Mouse (Mus musculus): Measurements from ENCODE around the gene Cnga3. TPM values are rescaled to one million over a fixed set of nuclear protein-coding genes. Genes with fewer than 3 reads are reported as not detected.

Gene Cnga3
- polyA plus RNA-seq, 1 experiment from 2014 or later: 0.08 TPM

- no peak for DNase-seq (ENCODE audit: low spot score)
- Histone ChIP-seq H3K27me3 (replicated peaks; ENCODE audit: control insufficient read depth, insufficient read depth, low read length) (no peaks in the 10 kb centered on the region), H3K36me3 (ENCODE audit: control insufficient read depth, insufficient read depth, low read length) (no peaks in the 10 kb centered on the region), H3K9me3 (replicated peaks; ENCODE audit: control insufficient read depth, low read length) (0 out of 2 replicates have a peak, but pooled peaks cover 2% of the 10 kb centered on the region), H3K27ac (ENCODE audit: low read depth, low read length) (no peak overlapping the region), H3K4me3 (ENCODE audit: low read depth, low read length) (no peak overlapping the region), H3K4me1 (ENCODE audit: control insufficient read depth, insufficient read depth, low read length) (no peaks in the 10 kb centered on the region), H3K9ac (ENCODE audit: low read length) (no peak overlapping the region), H3K4me2 (ENCODE audit: low read length) (no peak overlapping the region)
- 92% methylated on average over 9 of the region's 9 CpGs for WGBS
- ATAC-seq: no peak
These were observed 1.9 kb upstream of the Cnga3 start for GRCm38 (mm10) chr1:37212375-37212774.

GRCm38 (mm10) chr1:37218386-37218785 lies 4.2 kb downstream of the Cnga3 start:
- H3K4me2 ChIP-seq (ENCODE audit: low read length): no peak overlapping the region
- no peak overlapping the region for H3K4me3 ChIP-seq (ENCODE audit: low read depth, low read length)
- no peaks in the 10 kb centered on the region for H3K27me3 ChIP-seq (replicated peaks; ENCODE audit: control insufficient read depth, insufficient read depth, low read length)
- no peak overlapping the region for H3K27ac ChIP-seq (ENCODE audit: low read depth, low read length)
- no peaks in the 10 kb centered on the region for H3K9me3 ChIP-seq (replicated peaks; ENCODE audit: control insufficient read depth, low read length)
- peaks cover 10% of the 10 kb centered on the region; the same call in 1 of the 2 replicates for H3K4me1 ChIP-seq (ENCODE audit: control insufficient read depth, insufficient read depth, low read length)
- DNase-seq (ENCODE audit: low spot score): peak; percentile 35
- no peaks in the 10 kb centered on the region for H3K36me3 ChIP-seq (ENCODE audit: control insufficient read depth, insufficient read depth, low read length)
- WGBS: 5% methylated on average over 14 of the region's 14 CpGs
- H3K9ac ChIP-seq (ENCODE audit: low read length): no peak overlapping the region
- no peak for ATAC-seq

GRCm38 (mm10) chr1:37219593-37219992 lies 5.4 kb downstream of the Cnga3 start:
- Histone ChIP-seq H3K9ac (ENCODE audit: low read length) (no peak overlapping the region), H3K9me3 (replicated peaks; ENCODE audit: control insufficient read depth, low read length) (no peaks in the 10 kb centered on the region), H3K4me2 (ENCODE audit: low read length) (peak overlapping the region; percentile 19; the same call in 1 of the 2 replicates), H3K36me3 (ENCODE audit: control insufficient read depth, insufficient read depth, low read length) (no peaks in the 10 kb centered on the region), H3K27me3 (replicated peaks; ENCODE audit: control insufficient read depth, insufficient read depth, low read length) (no peaks in the 10 kb centered on the region), H3K4me3 (ENCODE audit: low read depth, low read length) (no peak overlapping the region), H3K27ac (ENCODE audit: low read depth, low read length) (no peak overlapping the region), H3K4me1 (ENCODE audit: control insufficient read depth, insufficient read depth, low read length) (peaks cover 10% of the 10 kb centered on the region; the same call in 1 of the 2 replicates)
- WGBS: 83% methylated on average over 5 of the region's 5 CpGs
- DNase-seq (ENCODE audit: low spot score) (no peak), ATAC-seq (peak; percentile 38)

DNA sequence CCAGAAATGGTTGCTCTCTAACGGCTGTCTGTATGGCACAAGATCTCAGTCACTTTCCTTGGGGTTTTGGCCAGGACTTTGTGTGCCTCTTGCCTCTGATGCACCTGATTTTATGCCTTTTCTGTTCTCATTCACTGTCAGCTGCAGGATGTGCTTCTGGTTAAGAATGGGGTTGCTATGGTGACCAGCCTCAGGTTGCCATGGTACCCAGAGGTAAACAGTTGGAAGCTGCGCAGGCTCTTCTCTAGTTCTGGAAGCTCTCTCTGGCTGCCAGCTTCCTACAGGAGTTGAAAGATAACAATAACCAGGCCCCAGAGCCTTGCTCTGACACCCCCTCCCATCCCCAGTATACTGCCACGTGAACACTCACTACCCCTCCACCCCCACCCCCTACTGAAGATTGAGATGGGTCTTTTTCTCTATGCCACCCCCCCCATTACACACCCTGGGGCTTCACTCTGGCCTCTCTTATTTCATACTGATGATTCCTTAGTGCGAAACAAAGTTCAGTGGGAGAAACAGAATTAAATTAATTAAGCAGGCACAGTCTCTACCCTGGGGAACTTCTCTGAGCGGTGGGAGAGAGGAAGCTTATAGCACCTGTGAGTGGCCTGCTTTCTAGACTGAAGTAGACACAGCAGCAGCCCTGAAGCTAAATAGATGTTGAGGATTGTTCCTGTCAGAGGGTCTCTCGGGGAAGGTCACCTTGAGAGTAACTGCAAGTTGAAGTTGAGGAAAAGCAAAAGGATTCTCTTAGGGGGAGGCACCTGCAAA lies 6.1 kb downstream of the Cnga3 start:
- H3K36me3 ChIP-seq (ENCODE audit: control insufficient read depth, insufficient read depth, low read length): no peaks in the 10 kb centered on the region
- peak overlapping the region; percentile 19; the same call in 1 of the 2 replicates for H3K4me2 ChIP-seq (ENCODE audit: low read length)
- H3K27me3 ChIP-seq (replicated peaks; ENCODE audit: control insufficient read depth, insufficient read depth, low read length): no peaks in the 10 kb centered on the region
- DNase-seq (ENCODE audit: low spot score) (peak; percentile 96), ATAC-seq (peak; percentile 99)
- no peak overlapping the region for H3K4me3 ChIP-seq (ENCODE audit: low read depth, low read length)
- peak overlapping the region; percentile 44 for H3K27ac ChIP-seq (ENCODE audit: low read depth, low read length)
- 33% methylated on average over 6 of the region's 6 CpGs for WGBS
- peaks cover 10% of the 10 kb centered on the region; the same call in 1 of the 2 replicates for H3K4me1 ChIP-seq (ENCODE audit: control insufficient read depth, insufficient read depth, low read length)
- no peak overlapping the region for H3K9ac ChIP-seq (ENCODE audit: low read length)
- no peaks in the 10 kb centered on the region for H3K9me3 ChIP-seq (replicated peaks; ENCODE audit: control insufficient read depth, low read length)

- DNase-seq (ENCODE audit: low spot score) (no peak), ATAC-seq (no peak)
- peaks cover 10% of the 10 kb centered on the region; the same call in 1 of the 2 replicates for H3K4me1 ChIP-seq (ENCODE audit: control insufficient read depth, insufficient read depth, low read length)
- no peak overlapping the region for H3K9ac ChIP-seq (ENCODE audit: low read length)
- no peak overlapping the region for H3K27ac ChIP-seq (ENCODE audit: low read depth, low read length)
- no peaks in the 10 kb centered on the region for H3K36me3 ChIP-seq (ENCODE audit: control insufficient read depth, insufficient read depth, low read length)
- H3K4me2 ChIP-seq (ENCODE audit: low read length): no peak overlapping the region
- WGBS: 81% methylated on average over 7 of the region's 7 CpGs
- H3K4me3 ChIP-seq (ENCODE audit: low read depth, low read length): no peak overlapping the region
- no peaks in the 10 kb centered on the region for H3K27me3 ChIP-seq (replicated peaks; ENCODE audit: control insufficient read depth, insufficient read depth, low read length)
- no peaks in the 10 kb centered on the region for H3K9me3 ChIP-seq (replicated peaks; ENCODE audit: control insufficient read depth, low read length)
These were observed 7.8 kb downstream of the Cnga3 start for GRCm38 (mm10) chr1:37222002-37222401.

GRCm38 (mm10) chr1:37230404-37230803 lies 16.2 kb downstream of the Cnga3 start:
- H3K9ac ChIP-seq (ENCODE audit: low read length): no peak overlapping the region
- no peak overlapping the region for H3K4me2 ChIP-seq (ENCODE audit: low read length)
- DNase-seq (ENCODE audit: low spot score): no peak
- H3K4me3 ChIP-seq (ENCODE audit: low read depth, low read length): no peak overlapping the region
- 79% methylated on average over 6 of the region's 6 CpGs for WGBS
- no peaks in the 10 kb centered on the region for H3K27me3 ChIP-seq (replicated peaks; ENCODE audit: control insufficient read depth, insufficient read depth, low read length)
- 0 out of 2 replicates have a peak, but pooled peaks cover 2% of the 10 kb centered on the region for H3K9me3 ChIP-seq (replicated peaks; ENCODE audit: control insufficient read depth, low read length)
- no peaks in the 10 kb centered on the region for H3K4me1 ChIP-seq (ENCODE audit: control insufficient read depth, insufficient read depth, low read length)
- H3K36me3 ChIP-seq (ENCODE audit: control insufficient read depth, insufficient read depth, low read length): no peaks in the 10 kb centered on the region
- H3K27ac ChIP-seq (ENCODE audit: low read depth, low read length): no peak overlapping the region
- ATAC-seq: no peak

DNA sequence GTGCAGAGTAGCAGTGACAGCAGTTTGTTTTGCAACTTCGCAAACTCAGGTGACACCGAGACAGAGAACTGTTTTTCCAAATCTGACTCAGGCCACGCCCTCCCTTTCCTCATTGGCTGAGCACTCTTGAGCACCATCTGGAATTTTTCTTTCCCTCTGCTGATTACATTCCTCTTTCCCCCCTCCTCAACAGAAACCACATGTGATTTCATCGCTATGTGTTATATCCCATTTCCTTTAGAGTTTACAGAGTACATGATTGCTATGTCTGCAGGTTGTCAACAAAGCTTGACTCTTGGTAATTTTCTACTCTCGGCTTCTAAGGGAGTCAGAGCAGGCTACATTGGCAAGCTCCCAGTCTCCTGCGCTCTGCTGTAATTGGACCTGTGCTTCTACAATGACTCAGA lies 17.1 kb downstream of the Cnga3 start:
- 78% methylated on average over 6 of the region's 6 CpGs for WGBS
- H3K4me1 ChIP-seq (ENCODE audit: control insufficient read depth, insufficient read depth, low read length): no peaks in the 10 kb centered on the region
- 0 out of 2 replicates have a peak, but pooled peaks cover 2% of the 10 kb centered on the region for H3K9me3 ChIP-seq (replicated peaks; ENCODE audit: control insufficient read depth, low read length)
- DNase-seq (ENCODE audit: low spot score): no peak
- H3K27ac ChIP-seq (ENCODE audit: low read depth, low read length): no peak overlapping the region
- no peak overlapping the region for H3K4me2 ChIP-seq (ENCODE audit: low read length)
- no peaks in the 10 kb centered on the region for H3K36me3 ChIP-seq (ENCODE audit: control insufficient read depth, insufficient read depth, low read length)
- H3K4me3 ChIP-seq (ENCODE audit: low read depth, low read length): no peak overlapping the region
- no peak for ATAC-seq
- no peaks in the 10 kb centered on the region for H3K27me3 ChIP-seq (replicated peaks; ENCODE audit: control insufficient read depth, insufficient read depth, low read length)
- H3K9ac ChIP-seq (ENCODE audit: low read length): no peak overlapping the region

DNA sequence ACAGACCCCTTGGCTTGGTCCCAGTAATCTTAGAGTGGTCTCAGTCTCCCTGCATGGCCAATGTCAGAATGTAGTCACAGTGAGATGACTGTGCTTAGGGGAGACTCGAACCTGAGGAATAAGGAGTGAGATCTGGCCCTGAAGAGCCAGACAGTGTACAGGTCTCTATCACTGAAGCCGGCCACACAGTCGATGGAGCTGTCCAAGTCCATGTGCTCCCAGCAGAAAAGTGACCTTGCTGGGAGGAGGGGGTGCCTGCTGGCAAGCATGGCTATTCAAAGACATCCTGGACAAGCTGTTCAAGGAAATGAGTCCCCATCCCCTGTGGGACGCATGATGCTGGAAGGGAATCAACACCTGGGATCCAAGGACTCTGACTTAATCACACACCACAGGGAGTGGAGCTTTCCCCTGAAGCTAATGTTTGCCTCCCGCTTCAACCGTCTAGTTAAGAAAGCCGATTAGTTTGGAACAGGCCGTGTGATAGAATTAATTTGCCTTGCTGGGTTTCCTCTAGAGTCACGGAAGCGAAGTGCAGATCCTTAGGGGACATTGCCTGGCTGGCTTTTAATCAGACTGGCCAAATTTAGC lies 24.9 kb downstream of the Cnga3 start:
- no peaks in the 10 kb centered on the region for H3K36me3 ChIP-seq (ENCODE audit: control insufficient read depth, insufficient read depth, low read length)
- H3K27ac ChIP-seq (ENCODE audit: low read depth, low read length): no peak overlapping the region
- H3K4me3 ChIP-seq (ENCODE audit: low read depth, low read length): no peak overlapping the region
- no peak overlapping the region for H3K9ac ChIP-seq (ENCODE audit: low read length)
- ATAC-seq: no peak
- peak; percentile 22 for DNase-seq (ENCODE audit: low spot score)
- H3K27me3 ChIP-seq (replicated peaks; ENCODE audit: control insufficient read depth, insufficient read depth, low read length): no peaks in the 10 kb centered on the region
- no peak overlapping the region for H3K4me2 ChIP-seq (ENCODE audit: low read length)
- no peaks in the 10 kb centered on the region for H3K9me3 ChIP-seq (replicated peaks; ENCODE audit: control insufficient read depth, low read length)
- no peaks in the 10 kb centered on the region for H3K4me1 ChIP-seq (ENCODE audit: control insufficient read depth, insufficient read depth, low read length)
- WGBS: 58% methylated on average over 10 of the region's 10 CpGs

GRCm38 (mm10) chr1:37242253-37242652 lies 28.0 kb downstream of the Cnga3 start:
- Histone ChIP-seq H3K36me3 (ENCODE audit: control insufficient read depth, insufficient read depth, low read length) (no peaks in the 10 kb centered on the region), H3K9ac (ENCODE audit: low read length) (no peak overlapping the region), H3K4me1 (ENCODE audit: control insufficient read depth, insufficient read depth, low read length) (no peaks in the 10 kb centered on the region), H3K4me2 (ENCODE audit: low read length) (no peak overlapping the region), H3K9me3 (replicated peaks; ENCODE audit: control insufficient read depth, low read length) (no peaks in the 10 kb centered on the region), H3K27ac (ENCODE audit: low read depth, low read length) (no peak overlapping the region), H3K27me3 (replicated peaks; ENCODE audit: control insufficient read depth, insufficient read depth, low read length) (no peaks in the 10 kb centered on the region), H3K4me3 (ENCODE audit: low read depth, low read length) (no peak overlapping the region)
- WGBS: 82% methylated on average over 8 of the region's 8 CpGs
- ATAC-seq (no peak), DNase-seq (ENCODE audit: low spot score) (no peak)
